Mouse (Mus musculus) liver, embryonic 13.5 days (tissue): ENCODE measurements around the gene Shisa8. TPM values are rescaled to one million over a fixed set of nuclear protein-coding genes. Genes with fewer than 3 reads are reported as not detected.

Source experiments
- ATAC-seq: fragments of 200-750 bp; cut with Nextera tagmentation; 2 replicates; pipeline ENCODE4 v1.8.0; 2017; ENCODE audit warnings: low read depth, mild to moderate bottlenecking, moderate number of reproducible peaks, moderate library complexity
- DNase-seq: peaks from one replicate; pipeline ENCODE4 v3.0.0; 2022
- H3K27ac ChIP-seq: fragments of 300-500 bp; sonication (generic); 2 replicates; pipeline ENCODE4 v1.5.1; 2015; ENCODE audit warnings: moderate library complexity, mild to moderate bottlenecking, inconsistent platforms
- H3K27me3 ChIP-seq: fragments of 300-500 bp; sonication (generic); 2 replicates; pipeline ENCODE4 v1.6.1; 2015; ENCODE audit warnings: mild to moderate bottlenecking, inconsistent platforms
- H3K36me3 ChIP-seq: fragments of 300-500 bp; sonication (generic); 2 replicates; pipeline ENCODE4 v1.6.1; 2015; ENCODE audit warnings: mild to moderate bottlenecking, inconsistent platforms
- H3K4me1 ChIP-seq: fragments of 300-500 bp; sonication (generic); replicated peaks from 2 replicates; pipeline ENCODE4 v1.6.1; 2015; ENCODE audit warnings: inconsistent platforms
- H3K4me2 ChIP-seq: fragments of 300-500 bp; sonication (generic); 2 replicates; pipeline ENCODE4 v1.6.1; 2015; ENCODE audit warnings: inconsistent platforms, mild to moderate bottlenecking, moderate library complexity
- H3K4me3 ChIP-seq: fragments of 300-500 bp; sonication (generic); replicated peaks from 2 replicates; pipeline ENCODE4 v1.5.1; 2015; ENCODE audit warnings: mild to moderate bottlenecking, inconsistent platforms
- H3K9ac ChIP-seq: fragments of 300-500 bp; sonication (generic); 2 replicates; pipeline ENCODE4 v1.6.1; 2015; ENCODE audit warnings: mild to moderate bottlenecking, inconsistent platforms
- H3K9me3 ChIP-seq: fragments of 300-500 bp; sonication (generic); replicated peaks from 2 replicates; pipeline ENCODE4 v1.6.1; 2016; ENCODE audit warnings: inconsistent platforms
- WGBS: fragments of 180-500 bp; shearing (Covaris S2); methylation state at CpG from one replicate; pipeline ENCODE4 v1.1.7; 2015; ENCODE audit not compliant: insufficient replicate concordance; 5-methylcytosine and 5-hydroxymethylcytosine counted together
- polyA plus RNA-seq: library from polyadenylated mRNA; unstranded; fragments of >200 nt; fragmentation: Nextera tagmentation; extraction: Ambion mirVana; gene quantifications from 2 replicates; pipeline ENCODE4 v1.2.1, GENCODE M21; 2015

Shisa8 gene
- polyA plus RNA-seq, 1 experiment from 2014 or later = 0.10 TPM

DNA sequence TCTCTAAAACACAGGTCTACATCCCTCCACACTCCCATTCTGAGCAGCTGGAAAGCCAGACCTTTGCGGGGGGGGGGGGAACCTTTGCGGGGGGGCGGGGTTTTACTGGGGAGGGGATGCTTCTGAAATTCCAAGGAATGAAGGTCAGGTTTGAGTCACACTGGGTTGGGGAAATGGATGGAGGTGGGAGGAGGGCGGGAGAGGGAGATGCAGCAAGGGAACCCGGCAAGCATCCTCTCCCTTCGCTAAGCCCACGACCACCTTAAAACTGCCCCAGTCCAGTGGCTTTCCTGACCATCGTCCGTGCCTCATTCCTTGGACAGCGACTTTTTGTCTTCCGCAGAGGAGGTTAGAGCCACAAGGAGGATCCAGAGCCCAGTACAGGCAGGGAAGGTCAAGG lies 1.3 kb downstream of the Shisa8 start:
- Histone ChIP-seq H3K4me2 (peak overlapping the region; percentile 59), H3K9ac (no peak overlapping the region), H3K27me3 (peaks cover 100% of the 10 kb centered on the region), H3K4me3 (peak overlapping the region; percentile 44; the same call in 1 of the 2 replicates), H3K4me1 (peaks cover 19% of the 10 kb centered on the region), H3K27ac (no peak overlapping the region), H3K9me3 (no peaks in the 10 kb centered on the region), H3K36me3 (no peaks in the 10 kb centered on the region)
- WGBS = 3% methylated on average over 11 of the region's 11 CpGs
- ATAC-seq (no peak), DNase-seq (no peak)

GRCm38 (mm10) chr15:82210801-82211200 lies 1.8 kb downstream of the Shisa8 start:
- Histone ChIP-seq H3K27ac (no peak overlapping the region), H3K36me3 (peaks cover 4% of the 10 kb centered on the region), H3K4me1 (peaks cover 24% of the 10 kb centered on the region), H3K4me2 (no peak overlapping the region), H3K4me3 (no peak overlapping the region), H3K27me3 (peaks cover 100% of the 10 kb centered on the region), H3K9me3 (no peaks in the 10 kb centered on the region), H3K9ac (no peak overlapping the region)
- ATAC-seq (no peak), DNase-seq (no peak)
- WGBS = 50% methylated on average over 1 of the region's 1 CpGs

DNA sequence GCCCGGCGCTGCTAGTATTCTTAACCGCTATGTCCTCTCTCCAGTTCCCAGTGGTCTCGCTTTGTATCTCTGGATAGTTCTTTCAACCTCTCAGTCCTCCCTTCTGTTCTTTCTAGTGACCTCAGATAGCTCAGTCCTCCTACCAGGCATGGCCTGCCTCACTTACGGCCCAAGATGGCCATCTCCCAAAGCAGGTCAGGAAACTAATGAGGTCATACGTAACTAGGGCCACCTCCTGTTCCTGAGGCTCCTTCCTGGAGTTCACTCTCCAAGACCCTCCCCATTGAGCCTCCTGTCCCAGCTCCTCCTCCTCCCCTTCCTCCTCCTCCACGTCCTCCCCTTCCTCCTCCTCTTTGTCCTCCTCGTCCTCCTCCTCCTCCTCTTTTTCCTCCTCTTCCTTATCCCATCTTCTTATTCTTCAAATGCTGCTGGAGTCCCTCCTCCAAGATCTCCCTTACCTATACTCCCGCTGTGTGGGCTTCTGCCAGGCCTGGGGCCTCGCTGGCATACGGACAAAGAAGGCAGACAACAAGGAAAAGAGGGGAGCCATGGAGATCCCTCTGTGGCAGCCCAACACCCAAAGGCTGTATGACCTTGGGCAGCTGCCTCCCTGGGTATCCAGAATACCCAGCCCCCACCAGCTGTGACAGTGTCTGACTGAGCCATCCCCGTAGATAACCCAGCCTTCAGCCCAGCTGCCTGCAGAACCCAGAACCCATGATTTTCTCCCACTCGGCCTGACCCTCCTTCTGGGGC lies 3.1 kb downstream of the Shisa8 start:
- Histone ChIP-seq H3K4me3 (no peak overlapping the region), H3K27me3 (peaks cover 91% of the 10 kb centered on the region), H3K4me2 (no peak overlapping the region), H3K27ac (no peak overlapping the region), H3K9ac (no peak overlapping the region), H3K36me3 (peaks cover 17% of the 10 kb centered on the region), H3K4me1 (peaks cover 25% of the 10 kb centered on the region), H3K9me3 (no peaks in the 10 kb centered on the region)
- 74% methylated on average over 13 of the region's 13 CpGs for WGBS
- DNase-seq = no peak
- no peak for ATAC-seq

- Histone ChIP-seq H3K27ac (no peak overlapping the region), H3K9ac (no peak overlapping the region), H3K36me3 (peaks cover 29% of the 10 kb centered on the region), H3K9me3 (no peaks in the 10 kb centered on the region), H3K4me3 (no peak overlapping the region), H3K4me2 (no peak overlapping the region), H3K4me1 (peaks cover 25% of the 10 kb centered on the region), H3K27me3 (peaks cover 79% of the 10 kb centered on the region)
- no peak for ATAC-seq
- 75% methylated on average over 8 of the region's 8 CpGs for WGBS
- no peak for DNase-seq
Measured at GRCm38 (mm10) chr15:82208307-82208706, 4.3 kb downstream of the Shisa8 start.

DNA sequence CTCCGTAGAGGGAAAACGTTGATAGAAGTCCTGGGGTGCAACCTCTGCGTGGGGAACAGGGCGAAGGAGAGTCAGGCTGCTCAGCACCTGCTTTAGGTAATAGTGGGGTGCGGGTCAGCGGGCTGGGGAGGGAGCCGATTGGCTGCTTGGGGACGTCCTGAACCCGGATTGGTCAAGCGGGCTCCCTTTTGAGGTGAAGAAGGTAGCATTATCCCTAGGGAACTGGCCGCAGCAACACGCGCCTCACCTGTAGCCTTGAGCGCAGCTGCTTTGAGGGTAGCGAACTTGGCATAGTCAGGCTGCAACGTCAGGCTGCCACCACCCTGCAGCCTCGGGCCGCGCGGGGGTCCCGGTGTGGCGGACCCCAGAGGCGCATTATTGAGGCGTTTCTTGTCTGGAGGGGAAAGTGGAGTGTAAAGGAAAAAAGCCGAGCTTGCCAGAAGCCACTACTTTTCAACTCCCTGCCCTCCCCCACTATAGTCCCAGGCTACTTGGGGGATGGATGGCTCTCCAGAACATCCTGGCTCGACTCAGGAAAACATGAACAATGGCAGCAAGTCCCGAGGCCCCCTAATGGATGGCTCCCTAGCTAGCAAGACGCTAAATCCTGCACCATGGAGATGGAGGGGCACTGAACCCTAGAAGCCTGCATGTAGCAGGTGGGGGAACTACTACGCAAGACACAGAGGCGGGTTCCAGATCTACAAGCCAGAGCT lies 5.0 kb downstream of the Shisa8 start:
- Histone ChIP-seq H3K9ac (no peak overlapping the region), H3K4me1 (peaks cover 24% of the 10 kb centered on the region), H3K36me3 (peaks cover 35% of the 10 kb centered on the region), H3K9me3 (no peaks in the 10 kb centered on the region), H3K4me2 (no peak overlapping the region), H3K27me3 (peaks cover 73% of the 10 kb centered on the region), H3K27ac (no peak overlapping the region), H3K4me3 (no peak overlapping the region)
- ATAC-seq = no peak
- DNase-seq = no peak
- WGBS = 45% methylated on average over 30 of the region's 30 CpGs

DNA sequence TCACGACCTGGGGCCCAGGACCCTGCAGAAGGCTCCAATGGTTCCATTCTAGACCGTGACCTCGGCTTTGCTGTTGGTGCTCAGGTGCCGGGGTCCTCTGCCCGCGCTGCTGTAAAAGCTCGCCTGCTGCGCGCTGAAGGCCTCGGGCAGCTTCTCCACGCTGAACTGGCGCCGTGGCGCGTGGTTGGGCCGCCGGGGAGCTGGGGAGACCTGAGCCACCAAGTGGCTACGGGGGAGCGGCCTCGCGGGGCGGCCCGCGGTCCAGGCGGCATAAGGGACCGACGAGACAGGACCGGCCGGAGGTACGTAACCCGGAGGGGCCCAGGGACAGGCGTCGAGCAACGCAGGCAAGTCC lies 5.5 kb downstream of the Shisa8 start:
- Histone ChIP-seq H3K4me3 (no peak overlapping the region), H3K9ac (no peak overlapping the region), H3K36me3 (peaks cover 41% of the 10 kb centered on the region), H3K27ac (no peak overlapping the region), H3K9me3 (no peaks in the 10 kb centered on the region), H3K4me2 (no peak overlapping the region), H3K4me1 (peaks cover 18% of the 10 kb centered on the region), H3K27me3 (peaks cover 67% of the 10 kb centered on the region)
- no peak for ATAC-seq
- no peak for DNase-seq
- 41% methylated on average over 34 of the region's 34 CpGs for WGBS

DNA sequence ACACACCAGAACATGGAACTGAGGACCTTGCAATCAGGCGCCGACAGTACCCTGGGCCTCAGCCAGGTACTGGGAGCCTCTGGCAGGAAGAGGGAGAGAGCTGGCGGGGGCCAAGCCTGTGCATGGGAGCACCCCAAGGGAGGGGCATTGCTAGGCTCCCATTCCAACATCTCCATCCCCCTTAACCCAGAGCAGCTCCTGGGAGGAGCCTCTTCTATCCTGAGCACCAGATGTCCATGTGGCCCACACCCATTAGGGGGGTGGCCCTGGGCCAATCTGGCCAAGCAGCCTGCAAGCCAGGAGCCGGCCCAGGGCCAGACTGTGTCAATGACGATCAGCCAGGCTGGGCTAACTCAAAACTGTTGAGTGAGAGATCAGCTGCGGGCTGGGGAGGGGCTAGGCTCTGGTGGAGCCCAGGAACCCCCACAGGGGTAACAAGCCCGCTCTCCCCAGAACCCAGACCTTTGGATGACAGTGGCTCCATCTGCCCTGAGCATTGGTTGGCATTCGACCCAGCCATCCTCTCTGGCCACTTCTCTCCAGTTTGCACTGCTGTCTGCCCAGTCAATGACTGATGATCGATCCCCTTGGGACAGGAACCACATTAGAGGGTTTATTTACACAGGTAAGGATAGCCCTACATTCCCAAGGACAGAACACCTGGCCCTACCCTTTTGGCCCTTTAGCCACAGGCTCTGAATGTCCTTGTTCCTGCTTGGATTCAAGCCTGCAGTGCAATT lies 6.1 kb downstream of the Shisa8 start:
- Histone ChIP-seq H3K9ac (no peak overlapping the region), H3K9me3 (no peaks in the 10 kb centered on the region), H3K4me1 (peaks cover 13% of the 10 kb centered on the region), H3K36me3 (peaks cover 46% of the 10 kb centered on the region), H3K27ac (no peak overlapping the region), H3K27me3 (peaks cover 62% of the 10 kb centered on the region), H3K4me3 (no peak overlapping the region), H3K4me2 (no peak overlapping the region)
- ATAC-seq = peak; percentile 40
- WGBS = 69% methylated on average over 9 of the region's 9 CpGs
- no peak for DNase-seq

- WGBS = 66% methylated on average over 10 of the region's 10 CpGs
- H3K27ac ChIP-seq = no peak overlapping the region
- DNase-seq = no peak
- H3K9ac ChIP-seq = no peak overlapping the region
- peaks cover 45% of the 10 kb centered on the region for H3K27me3 ChIP-seq
- peaks cover 12% of the 10 kb centered on the region for H3K4me1 ChIP-seq
- ATAC-seq = no peak
- H3K4me3 ChIP-seq = no peak overlapping the region
- H3K4me2 ChIP-seq = no peak overlapping the region
- H3K36me3 ChIP-seq = peaks cover 62% of the 10 kb centered on the region
- no peaks in the 10 kb centered on the region for H3K9me3 ChIP-seq
Measured at GRCm38 (mm10) chr15:82204680-82205371, 7.8 kb downstream of the Shisa8 start.

DNA sequence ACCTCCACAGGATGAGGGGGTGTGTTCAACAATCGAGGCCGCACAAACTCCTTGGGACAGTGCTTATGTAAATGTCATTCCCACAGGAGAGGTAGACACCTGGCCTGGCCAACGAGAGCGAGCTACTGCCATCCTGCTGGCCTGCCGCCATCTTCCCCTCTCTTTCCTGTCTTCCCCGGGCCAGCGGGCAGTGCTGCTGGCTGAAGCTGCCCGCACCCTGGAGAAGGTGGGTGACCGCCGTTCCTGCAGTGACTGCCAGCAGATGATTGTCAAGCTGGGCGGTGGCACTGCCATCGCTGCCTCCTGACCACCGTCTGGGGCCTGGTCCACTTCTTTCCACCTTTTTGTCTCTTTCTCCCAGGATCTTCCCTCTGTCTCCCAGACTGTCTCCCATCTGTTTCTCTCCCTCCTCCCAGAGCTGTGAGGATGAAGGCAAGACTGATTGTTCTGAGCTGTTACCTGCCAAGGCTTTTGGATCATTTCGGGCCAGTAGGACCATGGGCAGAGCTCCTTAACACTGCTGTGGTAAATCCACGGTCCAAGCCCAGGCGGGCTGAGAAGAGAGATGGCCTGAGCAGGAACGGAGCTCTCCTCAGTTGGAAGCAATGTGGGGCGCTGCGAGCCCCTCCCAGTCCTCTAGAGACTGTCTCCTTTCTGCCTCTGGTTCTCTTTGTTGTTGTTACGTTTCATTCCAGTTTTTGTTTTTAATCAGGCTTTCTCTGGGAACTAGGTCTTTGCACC lies 8.8 kb downstream of the Shisa8 start:
- WGBS = 91% methylated on average over 20 of the region's 20 CpGs
- H3K4me2 ChIP-seq = no peak overlapping the region
- H3K9ac ChIP-seq = no peak overlapping the region
- ATAC-seq (no peak), DNase-seq (no peak)
- no peak overlapping the region for H3K4me3 ChIP-seq
- no peaks in the 10 kb centered on the region for H3K9me3 ChIP-seq
- peaks cover 72% of the 10 kb centered on the region for H3K36me3 ChIP-seq
- no peak overlapping the region for H3K27ac ChIP-seq
- H3K4me1 ChIP-seq = peaks cover 13% of the 10 kb centered on the region
- H3K27me3 ChIP-seq = peaks cover 34% of the 10 kb centered on the region

DNA sequence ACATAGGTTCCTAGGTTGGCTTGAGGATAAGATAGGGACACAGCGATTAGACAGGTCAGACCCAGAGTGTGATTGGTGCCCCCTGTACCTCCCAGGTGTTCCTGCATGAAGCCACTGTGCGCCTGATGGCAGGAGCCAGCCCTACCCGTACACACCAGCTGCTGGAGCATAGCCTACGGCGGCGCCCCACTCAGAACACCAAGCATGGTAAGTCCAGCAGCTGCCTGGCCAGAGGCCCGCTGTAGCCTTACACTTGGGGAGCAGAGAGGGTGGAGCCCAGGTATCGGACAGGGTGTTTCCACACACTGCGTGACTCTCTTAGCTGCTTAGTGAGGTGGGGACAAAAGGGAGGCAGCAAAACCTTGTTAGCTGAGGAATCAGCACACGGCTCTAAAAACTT lies 9.5 kb downstream of the Shisa8 start:
- H3K4me2 ChIP-seq = no peak overlapping the region
- no peaks in the 10 kb centered on the region for H3K9me3 ChIP-seq
- no peak overlapping the region for H3K4me3 ChIP-seq
- H3K27me3 ChIP-seq = peaks cover 27% of the 10 kb centered on the region
- DNase-seq (no peak), ATAC-seq (no peak)
- no peak overlapping the region for H3K27ac ChIP-seq
- H3K4me1 ChIP-seq = peaks cover 16% of the 10 kb centered on the region
- 93% methylated on average over 10 of the region's 10 CpGs for WGBS
- peaks cover 79% of the 10 kb centered on the region for H3K36me3 ChIP-seq
- no peak overlapping the region for H3K9ac ChIP-seq
